Mouse (Mus musculus) olfactory bulb, adult 2 months (tissue): ENCODE measurements around the gene Tmem247.

Source experiments
- CTCF ChIP-seq: fragments of 200-500 bp; IDR thresholded peaks from 2 replicates; pipeline ENCODE4 v1.5.1; 2012; ENCODE audit warnings: low read depth, mild to moderate bottlenecking, low read length, moderate library complexity; ENCODE audit not compliant: insufficient read depth
- POLR2A ChIP-seq: fragments of 200-500 bp; IDR thresholded peaks from 2 replicates; pipeline ENCODE4 v1.6.1; 2012; ENCODE audit warnings: mild to moderate bottlenecking, low read depth, low read length, moderate library complexity; ENCODE audit not compliant: insufficient read depth

DNA sequence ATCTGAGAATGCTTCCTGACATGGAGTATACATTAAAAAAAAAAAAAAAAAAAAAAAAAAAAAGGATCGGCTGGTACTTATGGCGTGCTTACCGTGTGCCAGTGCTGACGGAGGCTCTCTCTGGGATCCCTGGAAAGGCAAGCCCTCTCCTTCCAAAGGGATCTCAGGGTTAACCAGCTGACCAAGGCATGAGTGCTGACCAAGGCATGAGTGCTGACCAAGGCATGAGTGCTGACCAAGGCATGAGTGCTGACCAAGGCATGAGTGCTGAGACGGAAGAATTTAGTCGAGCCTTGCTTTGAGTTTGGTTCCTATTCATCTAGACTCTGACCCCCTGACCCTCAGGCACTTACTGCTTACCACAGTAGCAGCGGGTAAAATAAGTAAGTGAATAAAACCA, 21.5 kb downstream of the Tmem247 start:
- no peak for TF ChIP-seq CTCF
- TF ChIP-seq POLR2A, result no peak
